Mouse (Mus musculus) E14TG2a.4 (cell line): ENCODE measurements around the gene Abcb5.

Source experiments
- CTCF ChIP-seq: conservative IDR thresholded peaks from 2 replicates; pipeline ENCODE4 v1.5.1; 2014; ENCODE audit warnings: low read length
- NANOG ChIP-seq: IDR thresholded peaks from 2 replicates; pipeline ENCODE4 v1.6.1; 2014; ENCODE audit warnings: borderline replicate concordance, low read length, mixed read lengths

DNA sequence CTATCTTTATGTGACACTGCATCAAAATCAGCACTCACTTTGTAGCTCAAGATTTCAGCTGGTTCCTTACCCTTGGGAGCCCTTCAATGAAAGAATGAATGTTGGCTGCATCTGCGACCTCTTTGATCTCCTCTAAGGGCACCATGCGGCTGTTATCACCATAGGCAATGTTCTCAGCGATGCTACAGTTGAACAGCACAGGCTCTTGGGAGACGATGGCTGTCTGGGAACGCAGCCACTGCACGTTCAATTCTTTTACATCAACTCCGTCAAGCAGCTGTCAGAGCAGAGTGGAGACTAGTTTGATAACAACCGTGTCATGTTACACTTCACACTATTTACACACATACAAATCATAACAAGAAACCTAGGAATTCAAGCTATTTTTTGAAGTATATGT lies 93.5 kb downstream of the Abcb5 start:
- TF ChIP-seq CTCF = no peak
- no peak for TF ChIP-seq NANOG
